Mouse (Mus musculus) thymus, postnatal 14 days (tissue): Measurements from ENCODE around the gene Poc1b.

Experiments
- DNase-seq: peaks from one replicate; pipeline ENCODE4 v3.0.0; 2021

Gene Poc1b

GRCm38 (mm10) chr10:99106703-99107631 lies at the start of gene Poc1b:
Gene Poc1b (plus strand): TSS chr10:99107036.
- peak; percentile 90 for DNase-seq

GRCm38 (mm10) chr10:99060588-99060987 lies 46.2 kb upstream of the Poc1b start:
- no peak for DNase-seq

DNA sequence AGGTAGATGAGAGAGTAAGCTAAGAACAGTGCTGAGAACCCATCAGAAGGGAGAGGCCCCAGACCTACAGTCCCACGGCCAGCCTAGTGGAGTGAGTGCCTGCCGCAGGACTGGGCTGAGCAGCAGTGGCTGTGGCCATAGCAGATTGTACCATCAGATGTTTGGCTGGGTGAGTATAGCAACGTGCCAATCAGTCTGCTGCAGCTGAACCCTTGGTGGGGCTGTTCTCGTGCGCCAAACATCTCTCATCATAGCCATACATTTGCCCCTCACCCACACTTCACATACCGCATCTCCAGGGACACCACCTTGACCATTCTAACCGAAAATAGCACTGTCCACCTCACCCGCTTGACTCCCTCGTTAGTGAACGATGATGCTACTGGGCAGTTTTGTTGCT lies 45.4 kb upstream of the Poc1b start:
- DNase-seq: no peak

DNA sequence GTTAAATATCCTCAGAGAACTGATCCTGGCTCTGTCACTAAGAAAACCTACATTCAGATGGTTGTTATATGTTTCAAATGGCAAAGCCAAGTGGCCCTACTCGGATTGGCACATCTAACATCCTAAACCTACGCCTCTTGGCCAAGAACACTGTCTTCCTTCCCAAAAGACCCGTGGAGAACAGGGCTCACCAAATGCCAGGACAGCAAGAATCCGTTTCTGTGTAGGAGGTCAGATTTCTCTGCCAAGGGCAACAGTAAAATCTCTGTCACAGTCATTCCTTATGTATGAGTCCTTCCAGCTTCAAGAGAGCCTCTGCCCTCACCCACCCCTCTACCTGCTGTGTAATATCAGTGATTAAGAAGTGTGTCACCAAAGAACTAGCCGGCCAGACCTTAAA lies 44.3 kb upstream of the Poc1b start:
- DNase-seq: no peak

DNA sequence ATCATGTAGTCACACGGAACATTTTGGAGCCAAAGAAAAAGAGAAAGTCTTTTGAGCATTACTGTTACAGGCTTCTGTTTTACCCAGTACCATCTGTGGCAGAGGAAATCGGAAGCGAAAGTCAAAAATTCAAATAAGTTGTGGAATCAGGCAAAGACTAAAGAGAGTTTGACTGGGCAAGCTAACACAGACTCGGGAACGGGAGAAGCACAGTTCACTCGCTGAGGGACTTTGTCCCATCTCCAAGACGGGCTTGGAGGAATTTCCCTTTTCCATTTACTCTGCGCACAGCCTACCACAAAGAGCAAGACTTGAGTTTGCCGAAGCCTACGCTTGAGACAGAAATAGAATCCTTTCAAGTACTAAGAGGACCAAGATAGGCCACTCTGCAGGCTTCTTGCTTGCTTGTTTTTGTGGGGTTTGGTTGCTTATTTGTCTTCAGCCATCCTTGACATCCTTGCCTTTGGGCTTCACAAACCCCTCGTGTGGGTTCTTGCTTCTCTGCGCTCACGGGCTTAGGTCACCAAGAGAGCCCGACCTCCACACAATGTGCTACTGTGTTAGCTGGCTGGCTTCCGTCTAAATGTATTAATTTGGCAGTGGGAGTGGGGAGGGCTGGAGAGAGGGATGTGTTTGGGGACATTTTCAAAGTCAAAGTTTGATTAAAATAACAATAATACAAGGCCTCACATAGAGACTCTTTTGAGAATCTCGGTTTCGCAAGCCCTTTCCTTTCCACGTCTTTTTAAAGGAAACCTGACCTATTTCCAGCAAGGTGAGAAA lies 30.5 kb upstream of the Poc1b start:
- DNase-seq: no peak

DNA sequence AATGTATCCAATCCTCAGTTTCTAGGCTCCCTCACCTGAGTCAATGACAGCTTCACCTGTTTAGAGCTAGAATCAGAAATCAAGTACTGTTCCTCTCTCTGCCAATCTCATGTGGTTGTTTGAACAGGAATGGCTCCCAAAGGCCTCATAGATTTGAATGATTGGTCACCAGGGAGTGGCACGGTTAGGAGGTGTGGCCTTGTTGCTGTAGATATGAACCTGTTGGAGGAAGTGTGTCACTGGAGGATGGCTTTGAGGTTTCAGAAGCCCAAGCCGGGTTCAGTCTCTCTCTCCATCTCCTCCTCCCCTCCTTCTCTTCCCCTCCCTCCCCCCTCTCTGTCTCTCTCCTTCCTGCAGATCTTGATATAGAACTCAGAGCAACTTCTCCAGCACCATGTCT lies 28.2 kb upstream of the Poc1b start:
- no peak for DNase-seq

- DNase-seq: no peak
Observed at GRCm38 (mm10) chr10:99081569-99081990, 25.3 kb upstream of the Poc1b start.

DNA sequence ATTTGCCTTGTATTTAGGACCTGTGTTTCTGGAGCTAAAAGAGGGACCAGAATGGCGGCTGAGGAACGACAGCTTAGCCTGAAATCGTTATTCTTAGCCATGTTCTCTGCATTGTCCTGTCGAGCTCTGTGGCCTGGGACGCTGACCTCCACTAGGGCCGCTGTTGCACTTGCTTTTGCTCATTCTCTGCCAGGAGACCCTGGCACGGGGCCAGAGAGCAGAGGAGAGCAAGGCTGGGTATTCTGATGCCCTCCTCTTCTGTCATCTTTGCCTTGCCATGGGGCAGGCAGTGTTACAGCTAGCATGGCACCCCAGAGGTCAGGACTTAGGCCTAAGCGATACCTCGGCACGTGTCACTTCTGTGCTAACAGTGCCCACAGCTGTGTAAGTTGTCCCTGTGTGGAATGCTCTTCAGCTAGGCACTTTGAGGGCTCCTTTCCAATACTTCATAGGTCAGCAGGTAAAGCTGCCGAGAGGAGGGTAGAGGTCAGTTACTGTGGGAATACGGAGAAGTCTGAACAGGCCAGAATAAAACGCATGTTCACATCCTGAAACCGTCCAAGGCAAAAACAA lies 23.3 kb upstream of the Poc1b start:
- peak; percentile 1 for DNase-seq

GRCm38 (mm10) chr10:99084397-99085239 lies 22.2 kb upstream of the Poc1b start:
- DNase-seq: peak; percentile 85

DNA sequence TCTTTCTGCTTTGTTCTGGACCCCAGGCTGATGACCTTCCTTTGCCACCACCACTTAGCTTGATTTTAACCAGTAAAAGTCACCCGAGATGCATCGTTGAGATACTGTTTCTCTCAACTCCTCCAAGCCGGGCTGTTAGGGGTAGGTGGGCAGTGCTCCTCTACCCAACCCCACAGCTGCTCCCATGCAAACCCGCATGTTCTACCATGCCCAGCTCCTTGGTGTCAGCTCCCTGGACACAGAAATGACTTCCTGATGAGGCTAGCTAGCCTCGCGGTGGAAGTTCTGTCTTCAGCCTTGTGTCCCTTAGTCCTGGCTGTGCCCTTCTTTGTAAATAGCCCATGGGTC lies 21.6 kb upstream of the Poc1b start:
- no peak for DNase-seq

DNA sequence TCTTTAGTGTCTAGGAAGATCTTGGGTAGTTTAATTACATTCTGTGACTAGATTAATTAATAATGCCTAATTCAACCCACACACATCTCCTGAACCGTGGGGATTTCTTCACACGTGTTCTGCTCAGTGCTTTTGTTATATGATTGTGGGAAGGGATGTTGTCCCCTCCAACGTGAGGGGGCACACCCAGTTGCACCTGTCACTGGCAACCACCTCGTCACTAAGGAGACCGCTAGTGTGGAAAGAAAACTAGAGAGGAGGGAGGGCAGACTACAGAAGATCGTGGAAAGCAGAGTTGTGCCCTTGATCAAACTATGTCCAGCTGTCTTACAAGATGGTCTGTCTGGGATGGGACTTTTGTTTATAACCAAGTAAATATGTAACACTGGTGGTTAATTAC lies 20.8 kb upstream of the Poc1b start:
- DNase-seq: no peak

GRCm38 (mm10) chr10:99089906-99090305 lies 16.9 kb upstream of the Poc1b start:
- no peak for DNase-seq

- no peak for DNase-seq
Observed at GRCm38 (mm10) chr10:99093364-99093763, 13.5 kb upstream of the Poc1b start.

GRCm38 (mm10) chr10:99095114-99095513 lies 11.7 kb upstream of the Poc1b start:
- DNase-seq: no peak

- DNase-seq: peak; percentile 75
Observed at GRCm38 (mm10) chr10:99097374-99097773, 9.5 kb upstream of the Poc1b start.

DNA sequence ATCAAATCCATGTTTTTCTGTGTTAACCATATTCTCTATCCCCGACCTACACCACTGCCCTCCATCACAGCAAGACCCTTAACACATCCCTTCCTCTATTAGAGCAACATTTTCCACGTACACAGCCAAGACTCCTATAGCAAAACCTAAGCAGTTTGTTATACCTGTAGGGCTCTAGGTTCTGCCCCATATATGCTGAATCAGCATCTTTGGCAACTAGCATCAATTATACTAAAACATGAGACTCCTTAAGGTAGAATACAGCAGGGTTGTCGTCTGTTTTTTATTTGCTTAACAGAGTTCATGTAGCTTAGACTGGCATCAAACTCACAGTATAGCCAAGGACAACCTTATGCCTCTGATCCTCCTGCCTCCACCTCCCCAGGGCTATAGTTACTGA lies 1.3 kb upstream of the Poc1b start:
- DNase-seq: no peak

DNA sequence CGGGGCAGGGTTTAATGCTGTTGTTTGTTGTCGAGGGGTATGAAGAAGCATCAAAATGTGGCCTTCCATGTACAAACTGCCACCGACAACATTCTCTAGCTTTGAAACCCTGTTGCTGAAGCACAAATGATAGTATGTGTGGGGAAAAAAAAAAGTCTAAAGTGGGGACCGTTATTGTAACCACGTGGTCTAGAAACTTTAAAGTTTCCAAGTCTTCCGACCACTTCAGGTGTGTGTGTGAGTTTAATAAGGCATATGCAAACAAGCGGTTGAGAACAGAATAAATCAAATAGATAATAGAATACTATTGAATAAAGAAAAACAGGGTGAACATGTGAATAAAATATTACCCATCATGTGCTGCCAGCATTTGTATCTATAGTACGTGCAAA lies 529 bp upstream of the Poc1b start:
- no peak for DNase-seq

DNA sequence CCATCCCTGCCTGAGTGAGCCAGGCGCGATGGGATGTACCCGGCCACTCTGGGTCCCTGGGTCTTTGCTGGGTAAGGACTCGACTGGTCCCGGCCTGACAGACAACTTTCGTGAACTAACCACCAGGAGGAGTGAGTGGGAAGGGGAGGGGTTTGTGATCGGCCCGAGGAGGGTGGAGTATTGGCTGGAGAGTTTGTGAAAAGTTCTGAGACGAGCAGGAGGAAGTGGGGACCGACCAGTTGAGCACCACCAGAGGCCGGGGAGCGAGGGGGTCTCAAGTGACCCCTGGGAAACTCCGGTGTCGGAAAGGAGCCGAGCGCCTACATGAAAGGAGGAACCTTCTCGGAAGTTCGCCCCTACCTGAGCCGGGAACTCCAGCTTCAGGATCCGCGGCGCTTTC lies 1.1 kb downstream of the Poc1b start, which contains the start of gene Galnt4:
Gene Galnt4 (plus strand): TSS at position 196 of the 400 bp plus-strand sequence.
- peak; percentile 88 for DNase-seq

- peak; percentile 32 for DNase-seq
Observed at GRCm38 (mm10) chr10:99108431-99108982, 1.7 kb downstream of the Poc1b start.

DNA sequence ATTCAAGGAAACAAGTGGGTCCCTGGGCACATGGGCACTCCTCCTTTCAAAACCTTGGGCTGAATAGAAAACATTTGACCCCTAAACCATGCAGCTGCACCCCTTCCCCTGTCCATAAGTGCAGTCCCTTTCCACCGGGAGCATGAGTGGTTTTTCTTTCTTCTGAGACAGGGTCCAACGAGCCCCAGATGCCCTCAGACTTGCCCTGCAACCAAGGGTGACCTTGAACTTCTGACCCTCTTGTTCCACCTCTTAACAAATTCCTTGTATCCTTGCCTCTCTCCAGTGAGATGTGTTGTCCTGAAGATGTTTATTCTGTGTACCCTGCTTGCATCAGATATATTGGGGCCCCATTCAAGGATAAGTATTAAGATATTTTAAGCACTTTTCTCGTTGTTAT lies 6.7 kb downstream of the Poc1b start:
- DNase-seq: no peak

DNA sequence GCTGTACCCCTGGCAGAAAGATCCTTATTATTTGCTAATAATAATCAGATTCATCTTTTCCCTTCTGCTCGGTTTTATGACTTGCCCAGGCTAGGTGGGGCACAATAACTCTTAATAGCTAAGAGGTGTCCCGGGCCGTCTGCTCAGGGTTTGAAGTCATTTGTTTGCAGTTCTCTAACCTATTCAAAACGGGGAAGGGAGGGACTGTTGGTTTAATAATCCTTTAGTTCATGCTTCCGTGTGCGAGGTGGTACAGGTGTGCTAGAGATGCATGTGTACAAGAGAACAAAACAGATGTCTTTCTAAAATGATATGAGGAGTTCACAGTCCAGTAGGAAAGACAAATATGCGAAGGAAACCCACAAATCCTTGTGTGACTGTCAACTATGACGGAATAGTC lies 7.5 kb downstream of the Poc1b start:
- no peak for DNase-seq

DNA sequence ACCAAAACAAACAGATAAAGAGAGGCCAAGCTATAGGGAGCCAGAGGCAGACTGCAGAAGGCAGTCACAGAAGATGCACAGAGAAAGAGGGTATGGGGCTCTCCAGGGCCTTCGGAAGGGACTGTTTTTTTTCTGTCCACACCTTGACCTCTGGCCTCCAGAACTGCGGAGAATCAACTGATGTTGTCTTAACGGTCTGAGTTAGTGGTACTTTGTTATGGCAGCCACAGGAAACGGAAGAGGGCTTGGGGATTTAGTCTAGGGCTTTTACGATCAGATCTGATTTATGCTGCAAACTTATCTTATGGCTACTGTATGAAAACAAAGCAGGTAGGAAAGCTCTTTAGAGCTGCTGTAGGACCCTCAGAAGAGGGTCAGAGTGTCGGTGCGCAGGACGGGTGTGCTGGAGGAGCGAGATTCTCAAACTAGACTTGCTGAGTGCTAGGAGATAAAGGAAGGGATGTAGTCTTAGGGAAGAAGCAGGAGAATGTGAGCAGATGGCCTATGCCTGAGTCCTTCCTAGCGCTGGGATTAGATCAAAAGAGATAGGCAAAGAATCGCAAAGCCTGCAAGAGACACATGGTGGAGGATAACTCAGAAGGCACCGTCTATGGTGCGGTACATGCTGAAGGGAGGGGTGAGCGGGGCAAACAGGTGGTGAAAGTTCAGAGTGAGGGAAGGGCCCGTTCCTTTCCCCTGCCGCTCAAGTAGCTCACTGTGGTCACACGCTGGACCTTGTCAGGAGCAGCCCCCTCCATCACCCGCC lies 8.8 kb downstream of the Poc1b start:
- DNase-seq: peak; percentile 57
